Mouse (Mus musculus) gastrocnemius, postnatal 25 days (tissue): ENCODE data around the gene Kcnh2. TPM values are rescaled to one million over a fixed set of nuclear protein-coding genes. Genes with fewer than 3 reads are reported as not detected.

Source experiments
- DNase-seq: peaks from one replicate; pipeline ENCODE4 v3.0.0; 2022
- total RNA-seq, 2 experiments: library from RNA; stranded (reverse); gene quantifications; 1 replicate in 1 of 2; 2 replicates in 1 of 2; pipeline ENCODE4 v1.2.3; 2021

Gene Kcnh2
- total RNA-seq, 2 experiments from 2014 or later, result 2.1 to 3.7 TPM

GRCm38 (mm10) chr5:24346313-24346712 is 5.1 kb downstream of the Kcnh2 start:
- no peak for DNase-seq

GRCm38 (mm10) chr5:24344477-24345051 is 6.8 kb downstream of the Kcnh2 start:
- peak; percentile 35 for DNase-seq

GRCm38 (mm10) chr5:24343977-24344436 is 7.4 kb downstream of the Kcnh2 start:
- no peak for DNase-seq

- no peak for DNase-seq
Measured at GRCm38 (mm10) chr5:24343379-24343778, 8.0 kb downstream of the Kcnh2 start.

GRCm38 (mm10) chr5:24342966-24343365 is 8.4 kb downstream of the Kcnh2 start:
- DNase-seq, result no peak

- DNase-seq, result no peak
Measured at GRCm38 (mm10) chr5:24342205-24342963, 9.0 kb downstream of the Kcnh2 start.

GRCm38 (mm10) chr5:24337821-24338220 is 13.6 kb downstream of the Kcnh2 start:
- DNase-seq, result no peak

GRCm38 (mm10) chr5:24337366-24337765 is 14.0 kb downstream of the Kcnh2 start:
- no peak for DNase-seq

GRCm38 (mm10) chr5:24335888-24336511 is 15.4 kb downstream of the Kcnh2 start:
- no peak for DNase-seq

- no peak for DNase-seq
Measured at GRCm38 (mm10) chr5:24334749-24335148, 16.7 kb downstream of the Kcnh2 start.

GRCm38 (mm10) chr5:24332401-24332800 is 19.0 kb downstream of the Kcnh2 start:
- no peak for DNase-seq

GRCm38 (mm10) chr5:24329965-24330298 is 21.5 kb downstream of the Kcnh2 start:
- no peak for DNase-seq

- DNase-seq, result peak; percentile 89
Measured at GRCm38 (mm10) chr5:24329212-24329964, 22.0 kb downstream of the Kcnh2 start.

GRCm38 (mm10) chr5:24328813-24329211 is 22.6 kb downstream of the Kcnh2 start:
- DNase-seq, result no peak

GRCm38 (mm10) chr5:24326842-24327417 is 24.5 kb downstream of the Kcnh2 start:
- DNase-seq, result no peak

- DNase-seq, result no peak
Measured at GRCm38 (mm10) chr5:24326166-24326841, 25.1 kb downstream of the Kcnh2 start.

- DNase-seq, result no peak
Measured at GRCm38 (mm10) chr5:24325251-24325650, 26.2 kb downstream of the Kcnh2 start.

GRCm38 (mm10) chr5:24321711-24322682 is 29.4 kb downstream of the Kcnh2 start:
- no peak for DNase-seq

GRCm38 (mm10) chr5:24320894-24321293 is 30.5 kb downstream of the Kcnh2 start:
- no peak for DNase-seq

GRCm38 (mm10) chr5:24320467-24320813 is 31.0 kb downstream of the Kcnh2 start:
- DNase-seq, result no peak
